Mouse (Mus musculus) heart, adult 2 months (tissue): ENCODE measurements around the gene Homer1.

Experiments
- CTCF ChIP-seq: fragments of 200-600 bp; IDR thresholded peaks from 2 replicates; pipeline ENCODE4 v1.8.1; 2022; ENCODE audit warnings: antibody characterized with exemption, mild to moderate bottlenecking, moderate library complexity
- EP300 ChIP-seq: fragments of 200-500 bp; IDR thresholded peaks from 2 replicates; pipeline ENCODE4 v1.6.1; 2011; ENCODE audit warnings: low read depth, low read length, control low read depth; ENCODE audit not compliant: insufficient read depth
- POLR2A ChIP-seq: fragments of 200-500 bp; IDR thresholded peaks from 2 replicates; pipeline ENCODE4 v1.6.1; 2011; ENCODE audit warnings: mild to moderate bottlenecking, low read depth, low read length, control low read depth; ENCODE audit not compliant: insufficient read depth

DNA sequence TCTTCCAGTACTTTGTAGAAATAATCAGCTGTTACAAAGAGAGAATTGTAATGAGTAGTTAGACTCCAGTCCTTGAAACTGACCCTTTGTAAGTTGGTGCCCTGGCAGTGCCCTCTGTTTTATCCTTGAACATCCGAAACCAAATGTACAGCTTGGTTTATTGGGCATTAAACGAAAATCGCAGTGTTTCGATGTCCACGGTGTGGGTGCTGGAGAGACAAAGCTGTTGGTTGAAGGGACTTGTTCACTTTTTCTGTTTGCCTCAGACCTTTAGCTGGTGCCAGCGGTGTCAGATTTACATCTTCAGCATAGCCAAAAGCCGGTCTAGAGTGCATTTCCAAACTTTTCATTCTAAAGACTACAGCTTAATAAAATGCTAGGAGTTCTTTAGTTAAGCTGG lies 6.2 kb downstream of the Homer1 start:
- TF ChIP-seq CTCF (no peak), POLR2A (no peak), EP300 (no peak)
